Mouse (Mus musculus): Measurements from ENCODE around the gene N6amt1. TPM values are rescaled to one million over a fixed set of nuclear protein-coding genes. Genes with fewer than 3 reads are reported as not detected.
A peak's percentile ranks its signal among the peaks of the same experiment; 100 is the strongest.

The N6amt1 gene
- total RNA-seq, 2 experiments from 2014 or later, result 17.9 to 18.3 TPM

- no peak for DNase-seq (ENCODE audit: extremely low spot score in 1 of 2, low spot score in 2 of 2)
- TF ChIP-seq CTCF (IDR thresholded peaks at IDR 0.05), result no peak
- intact Hi-C loops (cut with DNase I), result no loop called here
- H3K27ac ChIP-seq, result no peak overlapping the region
- no peak overlapping the region for H3K4me3 ChIP-seq
Observed at GRCm38 (mm10) chr16:87341043-87341572, 12.9 kb upstream of the N6amt1 start.

GRCm38 (mm10) chr16:87348133-87348532 is 5.9 kb upstream of the N6amt1 start:
- Histone ChIP-seq H3K4me3 (no peak overlapping the region), H3K27ac (no peak overlapping the region)
- no peak for TF ChIP-seq CTCF (IDR thresholded peaks at IDR 0.05)
- intact Hi-C loops (cut with DNase I), result no loop called here
- DNase-seq (ENCODE audit: extremely low spot score in 1 of 2, low spot score in 2 of 2), result no peak

GRCm38 (mm10) chr16:87351386-87352105 is 2.4 kb upstream of the N6amt1 start:
- Histone ChIP-seq H3K27ac (no peak overlapping the region), H3K4me3 (no peak overlapping the region)
- no peak for TF ChIP-seq CTCF (IDR thresholded peaks at IDR 0.05)
- intact Hi-C loops (cut with DNase I), result no loop called here
- DNase-seq (ENCODE audit: extremely low spot score in 1 of 2, low spot score in 2 of 2), result no peak

- no peak for TF ChIP-seq CTCF (IDR thresholded peaks at IDR 0.05)
Observed at GRCm38 (mm10) chr16:87353605-87354004, 380 bp upstream of the N6amt1 start.

GRCm38 (mm10) chr16:87354748-87355147 is 763 bp downstream of the N6amt1 start:
- peak overlapping the region; percentile 99; the same call in 1 of the 2 replicates for H3K27ac ChIP-seq

More at GRCm38 (mm10) chr16:87353605-87354004, 380 bp upstream of the N6amt1 start:
- DNase-seq (ENCODE audit: extremely low spot score in 1 of 2, low spot score in 2 of 2), result no peak
- Histone ChIP-seq H3K27ac (no peak overlapping the region; the same call in 1 of the 2 replicates), H3K4me3 (peak overlapping the region; percentile 63)
- intact Hi-C loops (cut with DNase I), result no loop called here

GRCm38 (mm10) chr16:87360096-87360495 is 6.1 kb downstream of the N6amt1 start:
- intact Hi-C loops (cut with DNase I), result no loop called here
- no peak overlapping the region for H3K4me3 ChIP-seq
- TF ChIP-seq CTCF (IDR thresholded peaks at IDR 0.05), result no peak
- no peak for DNase-seq (ENCODE audit: extremely low spot score in 1 of 2, low spot score in 2 of 2)
- H3K27ac ChIP-seq, result no peak overlapping the region

More at GRCm38 (mm10) chr16:87354748-87355147, 763 bp downstream of the N6amt1 start:
- no peak for DNase-seq (ENCODE audit: extremely low spot score in 1 of 2, low spot score in 2 of 2)
- peak overlapping the region; percentile 63 for H3K4me3 ChIP-seq
- TF ChIP-seq CTCF (IDR thresholded peaks at IDR 0.05), result no peak
- intact Hi-C loops (cut with DNase I), result no loop called here

- Histone ChIP-seq H3K27ac (no peak overlapping the region), H3K4me3 (no peak overlapping the region)
- DNase-seq (ENCODE audit: extremely low spot score in 1 of 2, low spot score in 2 of 2), result no peak
- TF ChIP-seq CTCF (IDR thresholded peaks at IDR 0.05), result no peak
- intact Hi-C loops (cut with DNase I), result no loop called here
Observed at GRCm38 (mm10) chr16:87364231-87364630, 10.2 kb downstream of the N6amt1 start.

GRCm38 (mm10) chr16:87366035-87366434 is 12.1 kb downstream of the N6amt1 start:
- TF ChIP-seq CTCF (IDR thresholded peaks at IDR 0.05), result no peak
- Histone ChIP-seq H3K4me3 (no peak overlapping the region), H3K27ac (no peak overlapping the region)
- intact Hi-C loops (cut with DNase I), result no loop called here
- DNase-seq (ENCODE audit: extremely low spot score in 1 of 2, low spot score in 2 of 2), result no peak

- no peak overlapping the region for H3K4me3 ChIP-seq
- intact Hi-C loops (cut with DNase I), result no loop called here
- DNase-seq (ENCODE audit: extremely low spot score in 1 of 2, low spot score in 2 of 2), result no peak
Observed at GRCm38 (mm10) chr16:87366445-87366844, 12.5 kb downstream of the N6amt1 start.

GRCm38 (mm10) chr16:87382996-87383395 is 29.0 kb downstream of the N6amt1 start:
- H3K27ac ChIP-seq, result no peak overlapping the region

More at GRCm38 (mm10) chr16:87366445-87366844, 12.5 kb downstream of the N6amt1 start:
- TF ChIP-seq CTCF (IDR thresholded peaks at IDR 0.05), result no peak
- no peak overlapping the region for H3K27ac ChIP-seq

GRCm38 (mm10) chr16:87384366-87384765 is 30.4 kb downstream of the N6amt1 start:
- TF ChIP-seq CTCF (IDR thresholded peaks at IDR 0.05), result no peak
- intact Hi-C loops (cut with DNase I), result no loop called here
- Histone ChIP-seq H3K27ac (no peak overlapping the region), H3K4me3 (no peak overlapping the region)
- no peak for DNase-seq (ENCODE audit: extremely low spot score in 1 of 2, low spot score in 2 of 2)

More at GRCm38 (mm10) chr16:87382996-87383395, 29.0 kb downstream of the N6amt1 start:
- TF ChIP-seq CTCF (IDR thresholded peaks at IDR 0.05), result no peak
- no peak overlapping the region for H3K4me3 ChIP-seq
- DNase-seq (ENCODE audit: extremely low spot score in 1 of 2, low spot score in 2 of 2), result no peak
- intact Hi-C loops (cut with DNase I), result no loop called here

- Histone ChIP-seq H3K27ac (no peak overlapping the region), H3K4me3 (no peak overlapping the region)
- DNase-seq (ENCODE audit: extremely low spot score in 1 of 2, low spot score in 2 of 2), result no peak
- intact Hi-C loops (cut with DNase I), result no loop called here
- no peak for TF ChIP-seq CTCF (IDR thresholded peaks at IDR 0.05)
Observed at GRCm38 (mm10) chr16:87387444-87387977, 33.5 kb downstream of the N6amt1 start.
